Mouse (Mus musculus) cortical plate, adult 2 months (tissue): ENCODE results near the gene Arl6ip5.

Experiments used
- CTCF ChIP-seq: fragments of 200-500 bp; IDR thresholded peaks from 2 replicates; pipeline ENCODE4 v1.5.1; 2011; ENCODE audit warnings: mild to moderate bottlenecking, control low read depth, low read length; ENCODE audit not compliant: insufficient read depth; ENCODE audit errors: extremely low read depth
- POLR2A ChIP-seq: fragments of 200-500 bp; IDR thresholded peaks from 2 replicates; pipeline ENCODE4 v1.6.1; 2011; ENCODE audit warnings: mild to moderate bottlenecking, low read length, control low read depth; ENCODE audit not compliant: insufficient read depth; ENCODE audit errors: extremely low read depth

DNA sequence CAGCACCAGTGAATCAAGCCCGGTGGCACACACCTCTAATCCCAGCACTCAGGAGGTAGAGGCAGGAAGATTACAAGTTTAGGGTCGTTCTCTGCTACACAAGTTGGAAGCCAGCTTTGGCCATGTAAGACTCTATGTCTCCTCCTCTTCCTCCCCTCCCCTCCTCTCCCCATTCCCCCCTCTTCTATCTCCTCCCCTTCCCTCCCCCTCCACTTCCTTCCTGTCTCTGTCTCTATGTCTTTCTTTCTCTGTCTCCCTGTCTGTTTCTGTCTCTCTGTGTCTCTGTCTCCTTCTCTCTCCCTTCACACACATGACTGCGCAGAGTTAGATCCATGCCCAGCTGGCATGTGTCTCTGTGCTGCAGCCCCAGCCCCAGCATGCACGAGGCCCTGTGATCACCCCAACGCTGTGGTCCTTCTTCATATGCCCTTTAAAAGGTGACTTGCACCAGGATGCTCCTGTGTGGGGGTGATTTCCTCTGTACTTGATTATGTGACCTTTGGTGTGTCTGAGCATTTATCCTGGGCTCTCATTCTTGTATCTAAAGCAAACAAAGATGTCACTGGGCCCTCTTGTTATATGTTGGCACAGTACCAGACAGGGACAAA lies 66.5 kb downstream of the Arl6ip5 start:
- TF ChIP-seq POLR2A (no peak), CTCF (no peak)
